Mouse (Mus musculus) thymus, postnatal 36 days (tissue): ENCODE results near the gene Cobll1.

Source experiments
- DNase-seq, 2 experiments: peaks; one replicate each; pipeline ENCODE4 v3.0.0; 2022; ENCODE audit warnings: mixed read lengths in 2 of 2

Gene Cobll1

DNA sequence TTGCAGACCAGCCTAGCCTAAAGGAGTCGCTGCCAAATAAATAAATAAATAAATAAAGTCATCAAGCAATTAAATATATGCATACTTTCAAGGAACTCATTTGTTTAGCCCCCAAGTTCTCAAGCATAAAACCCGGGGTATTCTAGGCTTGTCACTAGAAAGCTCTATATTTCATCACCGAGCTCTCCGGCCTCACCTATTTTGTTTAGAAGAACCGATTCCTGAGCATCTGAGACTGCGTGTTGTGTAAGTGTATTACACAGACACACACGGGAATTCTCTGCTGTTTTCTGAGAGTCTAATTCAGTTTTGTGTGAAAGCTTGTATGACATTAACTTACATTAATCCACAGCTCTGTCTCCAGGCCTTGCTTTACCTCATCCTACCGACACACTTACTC, 2.6 kb downstream of the Cobll1 start:
- no peak for DNase-seq

DNA sequence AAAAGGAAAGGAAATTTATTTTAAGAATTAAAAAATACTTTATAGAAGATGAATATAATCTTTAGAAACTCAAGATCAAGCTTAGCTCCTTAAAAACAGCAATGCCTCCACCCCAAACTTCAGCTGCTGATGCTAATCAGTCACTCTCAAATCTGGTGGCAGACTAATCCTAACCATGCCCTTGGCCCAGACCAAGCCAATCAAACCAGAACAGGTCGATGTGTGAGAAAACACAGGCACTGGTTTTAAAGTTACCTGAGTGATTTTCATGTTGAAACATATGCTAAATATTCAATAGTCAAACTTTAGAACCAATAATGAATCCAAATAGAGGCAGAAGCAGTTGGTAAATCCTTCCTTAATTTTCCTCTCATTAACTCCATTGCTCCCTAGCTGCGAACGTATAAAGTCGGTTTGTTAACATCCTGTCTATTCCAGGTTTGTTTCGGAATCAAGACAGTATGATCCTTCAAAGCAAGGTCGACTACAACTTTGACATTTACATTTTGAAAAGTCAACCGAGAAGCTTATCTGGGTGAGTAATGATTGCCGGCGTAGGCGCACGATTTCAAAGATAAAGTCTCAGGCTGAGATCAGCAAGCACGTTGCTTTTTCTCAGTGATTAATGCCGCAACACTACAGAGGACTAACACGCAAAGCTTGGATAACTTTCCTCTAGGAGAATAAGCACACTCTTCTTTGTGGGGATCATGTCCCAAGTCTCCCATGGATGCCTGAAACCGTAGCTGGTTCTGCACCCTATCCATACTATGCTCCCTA, 6.3 kb downstream of the Cobll1 start:
- DNase-seq, result no peak

DNA sequence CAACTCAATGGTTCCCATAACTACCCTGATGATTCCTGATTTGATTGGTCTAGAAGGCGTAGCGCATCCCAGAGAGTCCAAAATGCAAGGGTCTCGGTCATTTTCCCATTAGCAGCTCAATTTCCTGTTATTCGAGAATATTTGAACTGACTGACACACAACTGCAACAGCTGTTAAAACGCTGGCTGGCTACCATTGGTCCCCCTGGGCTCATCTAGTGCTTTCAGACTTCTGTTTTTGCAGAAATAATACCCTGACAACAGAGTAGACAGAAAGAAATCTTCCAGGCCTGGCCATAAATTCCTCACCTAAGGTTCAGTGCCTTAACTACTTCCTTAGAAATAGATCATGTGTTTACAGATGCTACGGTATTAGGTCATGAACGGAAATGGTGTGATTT, 10.8 kb downstream of the Cobll1 start:
- DNase-seq, result no peak

DNA sequence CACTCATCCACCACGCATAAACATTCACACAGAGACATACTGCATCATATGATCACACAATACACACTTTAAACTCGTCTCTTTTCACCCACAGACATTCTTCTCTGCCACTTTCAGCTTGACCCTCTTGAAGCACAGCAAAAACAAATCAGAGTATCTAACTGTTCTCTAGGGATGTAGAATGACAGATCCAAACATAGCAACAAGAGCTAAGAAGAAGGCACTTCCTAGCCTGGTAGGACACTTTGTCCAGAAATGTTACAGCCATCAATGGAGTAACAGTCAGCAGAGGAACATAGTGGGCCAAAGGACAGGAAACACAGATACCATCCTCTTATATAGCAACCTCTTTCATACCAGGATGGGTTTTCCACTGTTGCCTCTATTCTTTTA, 11.3 kb downstream of the Cobll1 start:
- no peak for DNase-seq

DNA sequence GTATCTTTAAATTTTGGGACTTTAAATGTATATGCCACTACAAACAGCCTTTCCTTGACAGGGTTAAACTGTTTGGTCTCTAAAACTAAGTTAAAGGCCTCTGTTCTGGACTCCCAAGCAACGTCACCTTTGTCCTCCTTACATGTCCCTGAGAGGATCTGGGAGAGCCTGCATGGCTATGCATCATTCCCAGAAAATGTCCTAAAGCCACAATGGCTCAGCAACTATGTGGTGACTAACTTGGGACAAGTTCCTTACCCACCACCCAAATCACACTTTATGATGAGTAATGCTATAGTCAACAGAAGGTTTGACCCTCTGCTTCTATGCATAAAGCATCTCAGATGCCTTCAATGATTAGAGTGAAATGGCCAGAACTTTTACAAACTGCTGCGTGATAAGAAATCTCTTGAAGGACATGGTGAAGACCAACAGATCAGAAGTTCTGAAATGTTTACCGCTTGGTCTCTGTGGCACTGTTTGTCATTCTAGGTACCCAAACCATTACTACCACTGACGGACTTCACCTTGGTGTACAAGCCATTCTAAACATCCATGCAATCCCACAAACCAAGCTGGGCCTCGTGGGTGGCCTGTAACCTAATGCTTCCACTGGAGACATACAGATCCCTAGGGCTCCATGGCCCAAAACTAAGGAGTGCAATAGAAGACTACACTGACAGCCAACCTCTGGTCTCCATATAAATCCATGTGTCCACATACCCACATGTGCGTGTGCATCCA, 11.9 kb downstream of the Cobll1 start:
- DNase-seq, result no peak

DNA sequence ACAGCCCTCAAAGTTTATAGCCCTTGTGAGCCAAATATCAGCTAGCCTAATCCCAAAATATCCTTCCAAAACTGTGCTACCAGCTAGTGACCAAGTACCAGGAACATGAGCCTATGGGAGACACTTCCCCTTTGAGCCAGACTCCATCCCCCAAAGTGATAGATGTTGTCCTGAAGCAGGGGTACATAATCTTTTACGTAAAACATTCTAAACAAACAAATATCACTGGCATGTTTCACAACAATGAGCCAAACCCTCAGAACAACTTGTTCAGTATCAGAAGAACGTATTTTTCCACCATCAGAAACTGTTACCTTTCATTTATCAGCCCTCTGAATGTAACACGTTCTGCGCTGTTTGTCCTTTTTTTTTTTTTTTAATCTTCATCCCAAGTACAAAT, 12.7 kb downstream of the Cobll1 start:
- no peak for DNase-seq

DNA sequence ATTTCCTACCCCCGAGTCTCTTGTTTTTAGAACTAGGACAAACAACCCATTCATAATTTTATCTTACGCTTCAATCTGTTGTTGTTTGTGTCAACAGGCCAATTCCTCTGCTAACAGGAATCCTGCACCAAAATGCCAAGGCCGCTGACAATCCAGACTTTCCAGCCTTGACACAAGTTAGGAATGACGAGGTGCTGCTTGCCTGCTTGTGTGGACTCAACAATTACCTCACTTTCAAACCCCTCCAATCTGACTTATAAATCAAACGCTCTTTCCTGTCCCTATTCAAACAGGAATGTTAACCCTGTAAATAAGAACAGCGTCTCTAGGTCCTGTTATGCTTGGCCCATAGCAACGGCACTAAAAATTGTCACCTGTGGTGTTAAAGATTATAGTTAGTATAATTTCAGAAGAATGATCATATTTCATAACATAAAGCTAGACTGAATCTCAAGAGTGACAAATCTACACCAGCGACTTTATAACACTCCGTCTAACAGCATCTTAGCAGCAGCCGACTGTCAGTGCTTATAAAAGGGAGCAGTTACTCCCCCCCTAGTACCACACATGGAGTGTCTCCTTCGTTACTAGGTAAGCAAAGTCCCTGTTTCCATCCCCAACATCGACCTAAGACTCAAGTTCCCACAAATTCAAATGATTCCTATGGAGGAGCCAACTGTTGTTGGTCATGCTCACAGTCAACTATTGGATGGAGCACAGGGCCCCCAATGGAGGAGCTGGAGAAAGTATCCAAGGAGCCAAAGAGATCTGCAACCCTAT, 15.1 kb downstream of the Cobll1 start:
- no peak for DNase-seq

DNA sequence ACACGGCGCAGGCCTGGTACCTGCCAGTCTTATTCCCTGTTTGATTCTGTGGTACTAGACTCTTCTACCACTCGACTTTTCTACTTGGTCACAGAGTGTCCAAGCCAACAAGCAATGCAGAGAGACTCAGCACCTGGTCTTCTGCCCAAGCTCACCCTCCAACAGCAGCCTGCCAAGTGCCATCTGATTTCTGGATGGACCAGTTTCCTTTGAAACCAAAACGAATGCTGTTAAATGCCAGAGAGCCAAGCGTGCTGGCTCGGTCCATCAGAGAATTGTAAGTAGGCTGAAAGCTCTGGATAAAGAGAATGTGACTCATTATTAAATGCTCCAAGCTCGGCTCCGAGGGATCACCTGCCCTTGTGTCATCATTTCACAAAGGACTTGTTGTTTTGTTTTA, 16.2 kb downstream of the Cobll1 start:
- DNase-seq, result no peak

DNA sequence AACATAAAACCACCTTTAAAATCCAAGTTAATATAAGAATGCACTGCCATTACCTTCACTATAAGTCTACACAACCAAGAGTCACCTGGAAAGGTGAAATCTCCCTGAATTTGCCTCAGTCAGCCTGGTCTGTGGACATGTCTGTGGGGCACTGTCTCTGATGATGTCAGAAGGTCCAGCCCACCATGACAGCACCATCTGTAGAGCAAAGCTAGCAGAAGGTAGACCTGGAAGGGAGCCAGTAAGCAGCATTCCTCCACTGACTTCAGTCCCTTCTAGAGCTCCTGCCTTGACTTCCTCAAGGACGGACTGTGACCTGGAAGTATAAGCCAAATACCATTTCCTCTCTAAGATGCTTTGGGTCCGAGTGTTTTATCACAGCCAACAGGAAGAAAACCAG, 17.6 kb downstream of the Cobll1 start:
- no peak for DNase-seq

DNA sequence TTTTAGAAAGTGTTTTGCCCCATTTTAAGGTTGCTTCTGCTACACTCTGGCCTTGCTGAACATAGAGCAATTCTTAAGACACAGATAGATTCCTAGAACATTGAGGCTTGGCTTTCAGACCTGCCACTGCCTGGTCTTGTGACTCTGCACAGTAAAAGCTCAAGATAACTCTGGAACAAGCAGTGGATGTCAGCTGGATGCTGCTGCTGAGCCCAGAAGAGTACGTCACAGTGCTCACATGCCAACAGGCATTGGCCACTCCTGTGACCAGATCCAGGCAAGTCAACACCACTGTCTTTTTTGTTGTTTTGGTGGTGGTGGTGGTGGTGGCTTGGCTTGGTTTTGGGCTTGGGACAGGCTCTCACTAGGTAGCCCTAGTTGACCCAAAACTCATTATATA, 18.6 kb downstream of the Cobll1 start:
- no peak for DNase-seq

DNA sequence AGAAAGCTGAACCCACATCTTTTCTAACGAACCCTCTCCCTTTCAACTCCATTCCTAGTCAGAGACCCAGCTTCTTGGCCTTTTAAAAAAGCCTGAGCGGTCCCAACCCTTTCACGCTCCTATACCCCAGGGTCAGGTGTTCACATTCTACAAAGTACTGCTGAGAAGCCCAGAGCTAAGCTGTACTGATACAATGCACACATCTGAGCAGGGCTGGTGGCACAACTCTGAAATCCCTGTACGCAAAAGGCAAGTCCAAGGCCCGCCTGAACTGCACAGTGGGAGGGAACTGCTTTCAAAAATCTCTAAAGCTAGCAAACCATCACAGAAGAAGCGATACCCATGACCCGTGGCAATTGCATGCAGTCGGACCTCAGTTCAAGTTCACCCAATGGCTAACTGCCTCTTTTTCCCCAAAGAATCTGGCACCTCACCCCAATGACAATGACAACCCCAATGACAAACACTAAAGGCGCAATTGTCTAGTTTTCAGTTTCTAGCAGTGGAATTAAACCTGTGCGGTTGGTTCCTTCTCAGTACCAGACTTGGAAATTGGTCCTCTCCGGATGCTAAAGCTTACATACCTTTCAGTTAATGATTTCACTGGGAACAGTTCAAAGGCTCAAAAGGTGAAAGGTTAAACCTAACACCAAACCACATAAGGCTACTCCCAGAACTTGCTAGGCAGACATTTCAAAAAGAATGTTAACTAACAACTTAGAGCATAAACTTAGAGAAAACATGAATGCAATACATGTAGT, 19.6 kb downstream of the Cobll1 start:
- no peak for DNase-seq

DNA sequence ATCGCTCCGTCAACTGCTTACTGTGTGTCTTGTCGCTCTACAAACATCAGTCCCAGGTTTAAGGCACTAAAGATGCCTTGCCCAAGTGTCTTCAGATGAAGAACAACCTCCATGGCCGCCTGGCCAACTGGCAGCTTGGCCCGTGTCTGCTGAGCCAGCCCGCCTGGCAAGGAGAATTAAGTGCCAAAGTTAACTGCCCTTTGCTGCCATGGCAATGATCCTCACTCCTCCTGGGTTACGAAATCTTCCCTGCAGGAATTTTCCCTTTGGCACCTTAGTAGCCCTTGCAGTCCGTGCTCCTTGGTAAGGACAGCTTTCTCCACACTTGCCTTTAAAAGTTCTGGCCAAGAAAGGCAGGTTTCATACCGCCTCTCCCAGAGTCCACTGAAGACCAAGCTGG, 20.9 kb downstream of the Cobll1 start:
- no peak for DNase-seq

DNA sequence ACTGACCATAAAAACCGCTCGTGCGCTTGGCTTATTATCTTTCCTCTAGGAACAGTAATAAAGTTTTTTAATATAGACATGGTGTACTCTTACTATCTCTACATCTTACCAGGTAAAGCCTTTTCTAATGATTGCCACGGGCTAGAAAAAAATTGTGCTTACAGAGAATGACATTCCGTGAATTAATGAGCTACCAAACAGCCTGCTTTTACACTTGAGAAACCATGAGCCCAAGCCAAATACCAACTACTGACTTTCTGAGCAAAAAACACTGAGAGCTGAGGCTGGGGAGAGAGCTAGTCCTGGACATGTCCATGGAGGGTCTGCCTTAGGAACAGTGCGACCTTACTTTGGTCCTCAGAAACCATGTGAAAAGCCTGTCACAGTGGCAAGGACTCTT, 21.5 kb downstream of the Cobll1 start:
- DNase-seq, result no peak

DNA sequence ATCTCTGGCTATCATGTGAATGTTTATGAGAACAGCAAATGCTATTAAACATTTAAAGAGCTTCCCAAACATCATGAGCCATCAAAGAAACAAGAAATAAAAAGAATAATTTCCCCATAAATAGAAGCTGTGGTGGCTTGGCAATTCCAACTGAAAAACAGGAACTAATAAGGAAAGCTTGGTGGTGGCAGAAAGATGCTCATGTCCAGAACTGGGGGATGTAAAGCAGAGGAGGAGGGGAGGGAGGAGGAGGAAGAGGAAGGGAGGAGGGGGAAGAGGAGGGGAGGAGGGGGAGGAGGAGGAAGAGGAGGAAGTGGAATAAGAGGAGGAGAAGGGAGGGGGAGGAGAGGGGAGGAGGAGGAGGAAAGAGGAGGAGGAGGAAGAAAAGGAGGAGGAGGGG, 23.0 kb downstream of the Cobll1 start:
- DNase-seq, result no peak

DNA sequence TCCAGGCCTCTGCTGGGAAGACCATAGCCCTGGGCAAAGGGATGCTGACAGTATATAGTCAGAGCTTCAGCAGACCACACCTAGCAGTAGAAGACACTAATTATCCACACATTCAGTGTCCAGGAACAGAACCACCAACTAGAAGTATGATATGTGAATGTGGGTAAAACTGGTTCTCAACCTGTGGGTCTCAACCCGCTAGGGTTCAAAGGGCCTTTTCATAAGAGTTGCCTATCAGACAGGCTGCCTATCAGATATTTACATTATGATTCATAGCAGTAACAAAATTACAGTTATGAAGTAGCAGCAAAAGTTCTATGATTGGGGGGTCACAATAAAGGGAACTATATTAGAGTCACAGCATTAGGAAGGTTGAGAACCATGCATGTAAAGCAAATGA, 24.6 kb downstream of the Cobll1 start:
- no peak for DNase-seq

DNA sequence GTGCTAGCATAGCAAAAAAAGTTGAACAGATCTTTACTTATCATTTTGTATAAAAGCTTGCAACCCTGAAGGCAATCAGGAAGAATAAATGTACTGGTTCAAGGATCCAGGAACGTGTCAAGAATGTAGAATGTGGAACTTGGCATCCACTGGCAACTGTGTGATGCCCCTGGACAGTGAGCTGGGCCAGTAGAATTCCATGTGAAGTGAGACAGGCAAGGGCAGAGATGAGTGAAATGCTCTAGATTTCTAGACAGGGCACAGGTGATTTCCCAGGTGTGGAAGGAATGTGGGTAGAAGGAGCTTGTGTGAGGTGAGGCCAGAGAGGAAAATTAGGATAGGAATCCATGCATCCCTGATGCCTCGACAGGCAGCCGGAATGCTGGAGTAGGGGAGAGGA, 25.5 kb downstream of the Cobll1 start:
- no peak for DNase-seq

DNA sequence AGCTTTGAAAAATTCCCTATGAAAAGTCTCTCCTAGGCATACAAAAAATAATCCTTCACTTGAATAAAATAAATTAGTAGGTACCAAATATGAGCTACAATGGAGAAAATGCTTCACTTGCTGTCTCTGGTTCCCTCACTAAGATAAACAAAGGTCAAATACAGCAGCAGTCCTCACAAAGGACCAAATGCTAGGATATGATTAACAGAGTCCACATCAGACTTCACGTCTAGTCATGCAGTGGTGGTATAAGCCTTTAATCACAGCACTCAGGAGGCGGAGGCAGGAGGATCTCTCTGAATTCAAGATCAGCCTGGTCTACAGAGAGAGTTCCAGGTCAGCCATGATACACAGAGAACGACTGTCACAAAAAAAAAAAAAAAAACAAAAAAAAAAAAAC, 27.6 kb downstream of the Cobll1 start:
- DNase-seq, result no peak

DNA sequence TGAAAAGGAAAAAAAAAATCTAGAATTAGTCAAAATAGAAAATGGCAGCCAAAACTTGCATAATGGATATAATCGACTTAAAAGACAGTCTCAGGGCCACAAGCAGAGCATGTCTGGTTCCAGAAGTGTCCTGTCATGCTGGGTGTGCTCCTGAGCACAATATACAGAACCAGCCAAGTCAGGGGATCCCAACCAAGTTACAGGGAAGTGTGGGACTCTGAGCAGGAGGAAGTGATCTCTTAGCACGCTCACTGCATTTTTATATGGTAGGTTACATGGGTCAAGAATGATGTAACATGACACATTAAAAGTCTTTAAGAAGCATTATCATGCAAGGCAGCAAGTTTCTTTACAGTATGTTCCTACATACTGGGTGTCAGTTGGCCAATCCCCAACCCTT, 31.5 kb downstream of the Cobll1 start:
- no peak for DNase-seq

DNA sequence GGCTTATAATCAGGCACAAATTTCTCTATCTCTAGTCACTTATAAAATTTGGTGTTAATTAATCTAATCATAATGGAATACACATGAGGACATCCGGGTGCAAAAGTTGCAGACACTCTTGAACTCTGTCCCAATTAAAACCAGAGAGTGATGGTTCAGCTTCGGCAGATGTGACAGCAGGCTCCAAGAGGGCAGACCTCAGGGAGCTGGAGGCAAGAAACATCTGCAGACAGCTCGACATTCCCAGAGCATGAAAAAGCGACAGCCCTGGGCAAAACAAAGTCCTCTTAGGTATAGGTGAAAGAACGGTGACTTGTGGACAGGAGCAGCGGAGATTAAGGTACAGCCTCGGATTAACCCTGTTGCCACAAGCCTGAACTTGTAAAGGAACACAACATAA, 35.5 kb downstream of the Cobll1 start:
- DNase-seq, result no peak

DNA sequence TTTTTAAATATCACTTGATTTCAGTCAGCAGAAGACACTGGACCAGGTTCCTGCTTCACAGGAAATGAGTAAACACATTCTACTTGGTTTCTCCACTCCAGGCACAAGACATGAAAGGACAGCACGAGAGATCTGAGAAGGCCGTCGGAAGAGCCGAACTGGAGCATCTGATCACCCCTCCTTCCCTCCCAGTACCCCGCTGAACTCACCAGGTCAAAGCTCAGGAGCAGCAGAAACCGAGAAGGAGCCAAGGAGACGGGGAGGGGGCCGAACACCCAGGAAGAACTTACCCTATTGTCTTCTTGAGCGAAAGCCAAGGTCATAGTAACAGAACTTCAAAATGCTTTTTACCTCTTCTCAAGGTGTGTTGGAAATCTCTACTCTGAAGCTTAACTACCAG, 39.5 kb downstream of the Cobll1 start:
- no peak for DNase-seq

DNA sequence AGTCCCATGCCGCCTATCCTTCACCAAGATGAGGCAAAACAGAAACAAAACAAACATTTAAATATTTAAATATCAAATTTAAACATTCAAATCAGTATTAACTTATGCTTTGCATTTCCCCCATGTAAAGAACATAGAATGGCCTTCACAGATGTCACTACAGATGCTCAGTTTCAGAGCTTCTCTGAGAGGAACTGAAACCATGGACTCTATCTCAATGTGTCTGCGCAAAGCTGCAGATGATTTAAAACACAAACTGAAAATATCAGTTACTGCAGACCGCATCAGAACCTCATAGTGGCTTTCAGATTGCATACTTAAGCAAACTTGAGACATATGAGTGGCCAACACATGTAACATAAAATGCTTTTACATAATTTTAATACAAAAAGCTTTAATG, 40.6 kb downstream of the Cobll1 start:
- no peak for DNase-seq

DNA sequence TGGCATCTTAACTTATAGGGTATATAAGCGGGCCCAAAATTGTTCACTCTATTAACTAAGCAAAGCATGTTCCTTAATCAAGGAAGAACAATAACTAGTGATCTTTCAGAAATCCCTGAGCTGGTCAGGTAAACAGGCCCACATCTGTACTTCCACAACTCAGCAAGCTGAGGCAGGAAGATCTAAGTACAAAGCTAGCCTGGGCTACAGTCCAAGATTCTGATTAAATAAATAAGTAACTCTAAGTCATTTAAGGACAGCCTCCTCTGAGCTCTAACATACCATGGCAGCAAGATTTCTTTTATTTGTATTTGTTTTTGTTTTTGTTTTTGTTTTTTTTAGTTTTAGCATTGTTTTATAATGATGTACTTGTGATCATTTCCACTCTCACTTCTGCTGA, 42.2 kb downstream of the Cobll1 start:
- no peak for DNase-seq
